Mouse (Mus musculus) heart, adult 18-20 months (tissue): ENCODE results near the gene Polh. TPM values are rescaled to one million over a fixed set of nuclear protein-coding genes. Genes with fewer than 3 reads are reported as not detected.
A peak's percentile ranks its signal among the peaks of the same experiment; 100 is the strongest.

ENCODE experiments used
- DNase-seq, 2 experiments: peaks; one replicate each; pipeline ENCODE4 v3.0.0; 2021 to 2022; ENCODE audit warnings: mixed read lengths in 1 of 2
- total RNA-seq, 2 experiments: library from RNA; stranded (reverse); gene quantifications; 2 replicates each; pipeline ENCODE4 v1.2.3; 2021

Gene Polh
- total RNA-seq, 2 experiments from 2014 or later, result 8.0 to 9.5 TPM

GRCm38 (mm10) chr17:46168318-46168717 lies 34.1 kb downstream of the Polh start:
- peak; percentile 30 to 35 for DNase-seq

GRCm38 (mm10) chr17:46167014-46167413 lies 35.4 kb downstream of the Polh start:
- DNase-seq, result peak in 1 of 2 experiments; percentile 52

GRCm38 (mm10) chr17:46166270-46166669 lies 36.2 kb downstream of the Polh start:
- DNase-seq, result no peak

GRCm38 (mm10) chr17:46165460-46165859 lies 37.0 kb downstream of the Polh start:
- DNase-seq, result no peak

GRCm38 (mm10) chr17:46164791-46165190 lies 37.7 kb downstream of the Polh start:
- no peak for DNase-seq

GRCm38 (mm10) chr17:46164301-46164700 lies 38.1 kb downstream of the Polh start:
- no peak for DNase-seq

GRCm38 (mm10) chr17:46162951-46163421 lies 39.5 kb downstream of the Polh start:
- DNase-seq, result peak; percentile 42 to 68

- no peak for DNase-seq
These were observed 39.9 kb downstream of the Polh start for GRCm38 (mm10) chr17:46162551-46162950.

GRCm38 (mm10) chr17:46161710-46162109 lies 40.7 kb downstream of the Polh start:
- no peak for DNase-seq

- peak in 1 of 2 experiments; percentile 64 for DNase-seq
These were observed 41.3 kb downstream of the Polh start for GRCm38 (mm10) chr17:46161179-46161578.

GRCm38 (mm10) chr17:46160686-46161085 lies 41.8 kb downstream of the Polh start, which contains the start of gene Gtpbp2:
Gtpbp2 (plus strand) TSS chr17:46161032.
- peak; percentile 97 to 99 for DNase-seq

- DNase-seq, result peak; percentile 97 to 98
These were observed 42.3 kb downstream of the Polh start for GRCm38 (mm10) chr17:46160090-46160662.

GRCm38 (mm10) chr17:46159236-46159635 lies 43.2 kb downstream of the Polh start:
- DNase-seq, result no peak

GRCm38 (mm10) chr17:46157131-46157530 lies 45.3 kb downstream of the Polh start:
- no peak for DNase-seq

GRCm38 (mm10) chr17:46156680-46157079 lies 45.8 kb downstream of the Polh start:
- no peak for DNase-seq

GRCm38 (mm10) chr17:46154336-46154735 lies 48.1 kb downstream of the Polh start:
- no peak for DNase-seq

GRCm38 (mm10) chr17:46152847-46153782 lies 49.3 kb downstream of the Polh start, which contains the start of gene Mad2l1bp:
Mad2l1bp (minus strand) TSS chr17:46153553.
- DNase-seq, result peak; percentile 93 to 96

- DNase-seq, result peak; percentile 92 to 93
These were observed 58.6 kb downstream of the Polh start, which contains the start of gene Rsph9 for GRCm38 (mm10) chr17:46143578-46144423. Rsph9 (minus strand) TSS chr17:46144216.

GRCm38 (mm10) chr17:46139872-46140271 lies 62.6 kb downstream of the Polh start:
- no peak for DNase-seq

- DNase-seq, result no peak
These were observed 63.7 kb downstream of the Polh start for GRCm38 (mm10) chr17:46138563-46139236.

GRCm38 (mm10) chr17:46132862-46133261 lies 69.6 kb downstream of the Polh start:
- DNase-seq, result no peak
